Mouse (Mus musculus): ENCODE measurements around the gene Cep57.

- no peak for TF ChIP-seq POLR2A (IDR thresholded peaks at IDR 0.05; ENCODE audit: insufficient read depth, low read length)
- TF ChIP-seq CTCF (IDR thresholded peaks at IDR 0.05; ENCODE audit: low read depth, low read length) = no peak
- TF ChIP-seq EP300 (IDR thresholded peaks at IDR 0.05; ENCODE audit: insufficient read depth, low read depth, low read length) = no peak
These were observed 8.5 kb downstream of the Cep57 start for GRCm38 (mm10) chr9:13818369-13818768.
